Mouse (Mus musculus): Measurements from ENCODE around the gene Tspan18. TPM values are rescaled to one million over a fixed set of nuclear protein-coding genes. Genes with fewer than 3 reads are reported as not detected.

Gene Tspan18
- polyA plus RNA-seq, 1 experiment: 8.8 TPM

- Histone ChIP-seq H3K4me3 (replicated peaks) (no peak overlapping the region), H3K4me1 (peaks cover 22% of the 10 kb centered on the region), H3K9me3 (no peaks in the 10 kb centered on the region), H3K36me3 (replicated peaks; ENCODE audit: low read length) (no peaks in the 10 kb centered on the region), H3K27me3 (replicated peaks) (peaks cover 61% of the 10 kb centered on the region)
- TF ChIP-seq GATA1 (IDR thresholded peaks at IDR 0.05; ENCODE audit: borderline replicate concordance, low read length) (no peak), FLI1 (IDR thresholded peaks at IDR 0.05; ENCODE audit: low read length) (no peak)
Observed at GRCm38 (mm10) chr2:93256735-93257405, 77.4 kb downstream of the Tspan18 start.

GRCm38 (mm10) chr2:93252356-93252755 lies 81.9 kb downstream of the Tspan18 start:
- no peaks in the 10 kb centered on the region for H3K36me3 ChIP-seq (replicated peaks; ENCODE audit: low read length)
- H3K9me3 ChIP-seq: no peaks in the 10 kb centered on the region
- peaks cover 69% of the 10 kb centered on the region for H3K27me3 ChIP-seq (replicated peaks)
- H3K4me1 ChIP-seq: peaks cover 11% of the 10 kb centered on the region; the same call in 1 of the 2 replicates
- H3K4me3 ChIP-seq (replicated peaks): no peak overlapping the region
- TF ChIP-seq GATA1 (IDR thresholded peaks at IDR 0.05; ENCODE audit: borderline replicate concordance, low read length) (no peak), FLI1 (IDR thresholded peaks at IDR 0.05; ENCODE audit: low read length) (no peak)

- TF ChIP-seq FLI1 (IDR thresholded peaks at IDR 0.05; ENCODE audit: low read length) (no peak), GATA1 (IDR thresholded peaks at IDR 0.05; ENCODE audit: borderline replicate concordance, low read length) (no peak)
- Histone ChIP-seq H3K4me1 (peaks cover 14% of the 10 kb centered on the region; the same call in 1 of the 2 replicates), H3K4me3 (replicated peaks) (no peak overlapping the region), H3K36me3 (replicated peaks; ENCODE audit: low read length) (no peaks in the 10 kb centered on the region), H3K9me3 (no peaks in the 10 kb centered on the region), H3K27me3 (replicated peaks) (peaks cover 68% of the 10 kb centered on the region)
Observed at GRCm38 (mm10) chr2:93250611-93251010, 83.7 kb downstream of the Tspan18 start.

- Histone ChIP-seq H3K9me3 (no peaks in the 10 kb centered on the region), H3K4me3 (replicated peaks) (no peak overlapping the region), H3K4me1 (peaks cover 14% of the 10 kb centered on the region; the same call in 1 of the 2 replicates), H3K27me3 (replicated peaks) (peaks cover 76% of the 10 kb centered on the region), H3K36me3 (replicated peaks; ENCODE audit: low read length) (no peaks in the 10 kb centered on the region)
- no peak for TF ChIP-seq FLI1 (IDR thresholded peaks at IDR 0.05; ENCODE audit: low read length)
- no peak for TF ChIP-seq GATA1 (IDR thresholded peaks at IDR 0.05; ENCODE audit: borderline replicate concordance, low read length)
Observed at GRCm38 (mm10) chr2:93249058-93249457, 85.2 kb downstream of the Tspan18 start.

- no peaks in the 10 kb centered on the region for H3K9me3 ChIP-seq
- H3K36me3 ChIP-seq (replicated peaks; ENCODE audit: low read length): no peaks in the 10 kb centered on the region
- peaks cover 69% of the 10 kb centered on the region for H3K27me3 ChIP-seq (replicated peaks)
- no peak overlapping the region for H3K4me3 ChIP-seq (replicated peaks)
- TF ChIP-seq GATA1 (IDR thresholded peaks at IDR 0.05; ENCODE audit: borderline replicate concordance, low read length): no peak
- peaks cover 7% of the 10 kb centered on the region for H3K4me1 ChIP-seq
Observed at GRCm38 (mm10) chr2:93244090-93244443, 90.2 kb downstream of the Tspan18 start.

- TF ChIP-seq GATA1 (IDR thresholded peaks at IDR 0.05; ENCODE audit: borderline replicate concordance, low read length): no peak
- TF ChIP-seq FLI1 (IDR thresholded peaks at IDR 0.05; ENCODE audit: low read length): no peak
- H3K4me3 ChIP-seq (replicated peaks): no peak overlapping the region
- H3K36me3 ChIP-seq (replicated peaks; ENCODE audit: low read length): no peaks in the 10 kb centered on the region
- no peaks in the 10 kb centered on the region for H3K9me3 ChIP-seq
- peaks cover 7% of the 10 kb centered on the region for H3K4me1 ChIP-seq
- peaks cover 69% of the 10 kb centered on the region for H3K27me3 ChIP-seq (replicated peaks)
Observed at GRCm38 (mm10) chr2:93243439-93244089, 90.7 kb downstream of the Tspan18 start.

GRCm38 (mm10) chr2:93242166-93242565 lies 92.1 kb downstream of the Tspan18 start:
- no peaks in the 10 kb centered on the region for H3K9me3 ChIP-seq
- no peak overlapping the region for H3K4me3 ChIP-seq (replicated peaks)
- TF ChIP-seq FLI1 (IDR thresholded peaks at IDR 0.05; ENCODE audit: low read length) (no peak), GATA1 (IDR thresholded peaks at IDR 0.05; ENCODE audit: borderline replicate concordance, low read length) (no peak)
- no peaks in the 10 kb centered on the region for H3K36me3 ChIP-seq (replicated peaks; ENCODE audit: low read length)
- H3K27me3 ChIP-seq (replicated peaks): peaks cover 75% of the 10 kb centered on the region
- peaks cover 7% of the 10 kb centered on the region for H3K4me1 ChIP-seq

- TF ChIP-seq GATA1 (IDR thresholded peaks at IDR 0.05; ENCODE audit: borderline replicate concordance, low read length) (no peak), FLI1 (IDR thresholded peaks at IDR 0.05; ENCODE audit: low read length) (no peak)
- peaks cover 4% of the 10 kb centered on the region for H3K4me1 ChIP-seq
- no peak overlapping the region for H3K4me3 ChIP-seq (replicated peaks)
- H3K36me3 ChIP-seq (replicated peaks; ENCODE audit: low read length): no peaks in the 10 kb centered on the region
- peaks cover 56% of the 10 kb centered on the region for H3K27me3 ChIP-seq (replicated peaks)
- H3K9me3 ChIP-seq: peaks cover 10% of the 10 kb centered on the region
Observed at GRCm38 (mm10) chr2:93238864-93239263, 95.4 kb downstream of the Tspan18 start.

GRCm38 (mm10) chr2:93237055-93237454 lies 97.2 kb downstream of the Tspan18 start:
- TF ChIP-seq GATA1 (IDR thresholded peaks at IDR 0.05; ENCODE audit: borderline replicate concordance, low read length): no peak
- TF ChIP-seq FLI1 (IDR thresholded peaks at IDR 0.05; ENCODE audit: low read length): no peak
- H3K4me3 ChIP-seq (replicated peaks): no peak overlapping the region
- H3K36me3 ChIP-seq (replicated peaks; ENCODE audit: low read length): no peaks in the 10 kb centered on the region
- peaks cover 10% of the 10 kb centered on the region for H3K9me3 ChIP-seq
- peaks cover 16% of the 10 kb centered on the region for H3K4me1 ChIP-seq
- H3K27me3 ChIP-seq (replicated peaks): peaks cover 55% of the 10 kb centered on the region

GRCm38 (mm10) chr2:93232141-93232540 lies 102.2 kb downstream of the Tspan18 start:
- no peak for TF ChIP-seq FLI1 (IDR thresholded peaks at IDR 0.05; ENCODE audit: low read length)
- no peak for TF ChIP-seq GATA1 (IDR thresholded peaks at IDR 0.05; ENCODE audit: borderline replicate concordance, low read length)
- H3K9me3 ChIP-seq: peaks cover 10% of the 10 kb centered on the region
- H3K27me3 ChIP-seq (replicated peaks): peaks cover 57% of the 10 kb centered on the region
- no peak overlapping the region for H3K4me3 ChIP-seq (replicated peaks)
- H3K4me1 ChIP-seq: peaks cover 35% of the 10 kb centered on the region
- H3K36me3 ChIP-seq (replicated peaks; ENCODE audit: low read length): no peaks in the 10 kb centered on the region
